Mouse (Mus musculus): Measurements from ENCODE around the gene Pik3r6. TPM values are rescaled to one million over a fixed set of nuclear protein-coding genes. Genes with fewer than 3 reads are reported as not detected.

The Pik3r6 gene
- total RNA-seq, 2 experiments from 2014 or later: 5.0 to 6.4 TPM

DNA sequence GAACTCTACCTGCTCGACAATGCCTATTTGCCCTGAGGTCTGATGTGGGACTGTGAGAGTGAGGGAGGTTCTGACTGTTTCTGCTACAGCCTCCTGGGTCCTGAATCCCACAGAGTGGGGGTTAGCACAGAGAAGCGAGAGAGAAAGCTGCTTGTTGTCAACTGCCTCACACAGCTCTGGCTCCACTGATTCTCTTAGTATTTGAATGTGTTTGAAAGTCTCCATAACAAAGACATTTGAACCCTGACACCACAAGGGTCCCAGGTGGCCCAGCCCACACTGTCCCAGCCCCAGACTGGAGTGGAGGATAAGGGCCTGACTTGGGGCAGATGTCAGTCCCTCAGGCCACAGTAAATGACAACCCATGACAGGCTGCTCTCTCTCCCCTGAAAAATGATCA lies 13.6 kb upstream of the Pik3r6 start:
- Histone ChIP-seq H3K27ac (no peak overlapping the region), H3K4me3 (no peak overlapping the region)
- no peak for DNase-seq (ENCODE audit: extremely low spot score in 1 of 2, low spot score in 2 of 2)
- intact Hi-C loops (cut with DNase I): loop anchor here (10.0 kb wide), 1 partner anchor 316 kb away; no protein-coding TSS in a partner anchor
- TF ChIP-seq CTCF (IDR thresholded peaks at IDR 0.05): no peak

DNA sequence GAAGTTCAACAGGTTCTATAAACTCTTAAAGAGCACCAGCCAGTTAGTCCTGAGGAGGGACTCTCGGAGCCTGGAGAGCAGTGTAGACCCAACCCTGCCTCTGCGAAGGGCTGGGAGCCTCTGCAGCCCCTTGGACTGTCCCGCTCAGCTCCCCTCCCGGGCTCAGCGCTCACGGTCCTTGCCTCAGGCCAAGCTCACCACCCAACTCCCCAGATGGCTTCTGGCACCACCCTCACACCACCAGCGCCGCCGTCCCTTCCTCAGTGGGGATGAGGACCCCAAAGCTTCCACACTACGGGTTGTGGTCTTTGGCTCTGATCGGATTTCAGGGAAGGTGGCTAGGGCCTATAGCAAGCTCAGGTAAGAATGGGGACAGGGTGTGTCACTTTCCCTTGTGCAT lies 10.2 kb upstream of the Pik3r6 start:
- H3K4me3 ChIP-seq: no peak overlapping the region
- H3K27ac ChIP-seq: no peak overlapping the region
- no peak for DNase-seq (ENCODE audit: extremely low spot score in 1 of 2, low spot score in 2 of 2)
- no peak for TF ChIP-seq CTCF (IDR thresholded peaks at IDR 0.05)
- intact Hi-C loops (cut with DNase I): no loop called here

DNA sequence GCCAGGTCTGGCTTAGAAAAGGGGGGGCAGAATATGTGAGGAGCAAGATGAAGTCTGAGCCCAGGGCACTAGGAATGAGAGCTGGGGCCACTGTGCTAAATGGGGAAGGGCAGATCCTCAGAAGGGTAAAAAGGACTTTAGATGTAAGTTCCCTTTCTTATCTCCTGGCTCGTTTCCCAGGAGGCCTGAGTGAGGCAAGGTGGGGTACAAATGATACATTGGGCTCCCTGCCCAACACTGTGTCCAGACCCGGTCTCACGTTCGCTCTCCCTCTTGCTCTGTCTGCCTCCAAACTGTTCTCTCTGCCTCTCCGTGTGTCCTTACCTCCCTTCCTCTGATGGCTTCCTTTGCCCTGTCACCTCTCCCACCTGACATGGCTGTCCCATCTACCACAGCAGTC lies 9.1 kb upstream of the Pik3r6 start:
- intact Hi-C loops (cut with DNase I): no loop called here

DNA sequence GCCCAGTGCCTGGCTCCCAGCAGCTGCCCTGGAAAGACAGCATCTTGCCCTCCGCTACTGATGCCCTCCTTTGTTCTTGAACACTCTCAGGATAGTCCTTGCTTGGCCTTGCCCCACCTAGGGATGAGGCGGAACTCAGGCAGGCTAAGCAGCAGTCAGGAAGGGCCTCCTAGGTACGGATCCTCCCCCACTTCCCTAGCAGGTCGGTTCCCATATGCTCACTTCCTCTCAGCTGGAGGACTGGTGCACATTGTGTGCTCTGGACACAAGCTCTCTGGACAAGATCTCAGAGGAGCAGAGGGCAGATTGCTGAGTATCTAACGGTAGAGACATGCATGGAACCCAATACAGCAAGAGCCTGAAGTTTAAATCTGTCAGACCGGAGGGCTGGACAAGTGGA lies 5.7 kb upstream of the Pik3r6 start:
- intact Hi-C loops (cut with DNase I): no loop called here
- no peak for TF ChIP-seq CTCF (IDR thresholded peaks at IDR 0.05)
- Histone ChIP-seq H3K27ac (no peak overlapping the region), H3K4me3 (no peak overlapping the region)
- DNase-seq (ENCODE audit: extremely low spot score in 1 of 2, low spot score in 2 of 2): no peak

More for the DNA sequence above, 9.1 kb upstream of the Pik3r6 start:
- no peak for DNase-seq (ENCODE audit: extremely low spot score in 1 of 2, low spot score in 2 of 2)
- no peak overlapping the region for H3K4me3 ChIP-seq
- no peak for TF ChIP-seq CTCF (IDR thresholded peaks at IDR 0.05)
- no peak overlapping the region for H3K27ac ChIP-seq

DNA sequence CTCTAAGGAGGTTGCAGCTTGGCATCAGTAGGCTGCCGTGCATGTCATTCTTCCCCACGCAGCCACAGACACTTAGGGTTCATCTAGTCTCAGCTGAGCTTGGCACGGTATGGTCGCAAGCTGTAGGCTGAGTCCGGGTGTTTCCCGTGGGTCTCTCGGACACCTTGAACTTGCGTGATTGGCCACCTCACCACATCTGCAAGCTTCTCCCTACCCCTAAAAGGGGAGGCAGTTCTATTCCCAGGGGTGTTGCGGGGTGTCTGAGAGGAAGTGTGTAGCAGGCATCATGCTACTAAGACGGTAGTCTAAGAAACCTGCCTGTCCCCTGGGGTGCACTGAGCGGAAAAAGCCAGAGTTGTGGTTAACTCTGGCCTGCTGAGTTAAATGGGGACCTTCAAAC lies 4.3 kb upstream of the Pik3r6 start:
- TF ChIP-seq CTCF (IDR thresholded peaks at IDR 0.05): no peak
- H3K27ac ChIP-seq: no peak overlapping the region
- no peak for DNase-seq (ENCODE audit: extremely low spot score in 1 of 2, low spot score in 2 of 2)
- no peak overlapping the region for H3K4me3 ChIP-seq
- intact Hi-C loops (cut with DNase I): no loop called here

DNA sequence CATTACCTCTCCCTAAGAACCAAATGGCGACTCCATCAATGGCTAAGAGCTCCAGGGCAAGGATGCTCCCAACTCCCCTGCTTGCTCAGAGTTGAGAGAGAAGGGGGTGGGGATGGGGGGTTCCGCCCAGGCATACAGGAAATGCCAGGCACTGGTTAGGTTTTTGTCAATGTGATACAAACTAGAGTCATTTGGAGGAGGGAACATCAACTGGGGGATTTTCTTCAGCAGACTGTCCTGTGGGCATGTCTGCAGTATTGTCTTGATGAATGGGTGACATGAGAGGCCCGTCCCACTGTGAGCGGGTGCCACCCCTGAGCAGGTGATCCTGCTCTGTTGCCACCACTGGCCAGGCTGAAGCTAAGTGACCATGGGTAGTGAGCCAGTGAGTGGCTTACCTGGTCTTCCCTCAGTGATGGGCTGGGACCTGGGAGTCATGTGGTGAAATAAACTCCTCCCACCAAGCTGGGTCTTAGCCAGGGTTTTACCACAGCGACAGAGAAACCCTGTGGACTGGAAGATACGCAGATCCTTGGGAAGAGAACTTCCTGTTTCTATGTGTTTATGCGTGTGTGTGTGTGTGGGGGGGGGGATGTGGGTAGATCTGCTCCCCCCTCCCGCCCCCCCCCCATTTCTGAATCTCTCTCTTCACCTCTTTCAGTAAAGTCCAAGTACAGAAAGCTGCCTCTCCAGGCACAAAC lies 3.7 kb upstream of the Pik3r6 start:
- Histone ChIP-seq H3K4me3 (no peak overlapping the region), H3K27ac (no peak overlapping the region)
- intact Hi-C loops (cut with DNase I): no loop called here
- TF ChIP-seq CTCF (IDR thresholded peaks at IDR 0.05): no peak
- DNase-seq (ENCODE audit: extremely low spot score in 1 of 2, low spot score in 2 of 2): no peak

DNA sequence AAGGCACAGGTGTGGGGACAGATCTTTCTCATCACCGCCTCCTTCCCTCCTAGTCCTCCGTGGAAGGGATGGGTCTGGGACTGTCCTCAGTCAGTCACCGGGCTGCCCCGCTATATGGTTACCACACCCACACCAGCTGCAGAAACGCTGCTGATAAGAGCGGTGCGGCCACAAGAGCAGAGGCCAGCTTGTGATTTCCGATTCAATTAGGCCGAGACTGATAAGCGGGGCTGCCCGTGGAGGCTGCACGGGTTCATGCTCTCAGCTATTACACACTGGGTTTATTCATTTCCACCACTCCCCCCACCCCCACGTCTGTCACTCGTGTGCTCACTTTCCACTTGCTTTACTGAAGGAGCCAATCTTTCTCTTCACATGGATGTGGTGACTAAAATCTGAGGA lies 1.9 kb upstream of the Pik3r6 start:
- no peak for DNase-seq (ENCODE audit: extremely low spot score in 1 of 2, low spot score in 2 of 2)
- TF ChIP-seq CTCF (IDR thresholded peaks at IDR 0.05): no peak
- intact Hi-C loops (cut with DNase I): no loop called here
- H3K27ac ChIP-seq: no peak overlapping the region
- H3K4me3 ChIP-seq: no peak overlapping the region

DNA sequence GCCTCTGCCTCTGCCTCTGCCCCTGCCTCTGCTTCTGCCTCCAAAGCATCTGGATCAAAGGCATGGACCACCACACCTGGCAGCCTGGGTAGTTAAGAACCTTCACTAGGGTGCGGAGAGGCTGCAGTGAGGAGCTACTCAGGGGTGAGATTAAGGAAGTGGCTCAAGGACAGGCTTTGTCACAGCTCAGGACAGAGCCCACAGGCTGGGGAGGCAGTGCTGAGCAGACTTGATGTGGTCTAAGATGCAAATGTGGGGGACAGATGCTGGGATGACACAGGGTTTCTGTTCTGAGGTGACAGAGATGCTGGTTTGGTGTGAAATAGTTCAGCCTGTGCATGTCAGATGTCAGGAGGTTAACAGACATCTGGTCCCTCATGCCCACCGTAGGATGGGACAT lies 411 bp upstream of the Pik3r6 start:
- no peak overlapping the region for H3K27ac ChIP-seq
- DNase-seq (ENCODE audit: extremely low spot score in 1 of 2, low spot score in 2 of 2): no peak
- no peak for TF ChIP-seq CTCF (IDR thresholded peaks at IDR 0.05)
- intact Hi-C loops (cut with DNase I): no loop called here
- H3K4me3 ChIP-seq: no peak overlapping the region

DNA sequence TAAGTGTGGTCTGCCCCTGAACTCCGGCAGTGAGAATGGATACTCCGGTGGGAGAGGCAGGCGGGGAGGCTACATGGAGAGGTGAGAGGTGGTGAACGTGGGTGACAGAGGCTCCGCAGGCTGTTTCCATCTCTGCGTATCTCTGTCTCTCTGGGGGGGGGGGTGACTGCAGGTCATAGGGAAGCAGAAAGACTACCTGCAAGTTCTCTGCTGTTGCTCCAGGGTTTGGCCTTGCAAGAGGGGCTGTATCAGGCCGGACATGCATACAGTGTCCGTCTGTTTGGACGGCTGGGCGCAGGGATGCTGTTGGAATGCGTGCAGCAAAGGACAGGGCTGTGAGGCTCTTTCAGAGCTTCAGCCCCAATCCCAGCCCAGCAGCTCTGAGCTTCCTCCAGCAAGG lies 2.1 kb downstream of the Pik3r6 start:
- H3K4me3 ChIP-seq: no peak overlapping the region
- no peak overlapping the region for H3K27ac ChIP-seq
- no peak for DNase-seq (ENCODE audit: extremely low spot score in 1 of 2, low spot score in 2 of 2)
- TF ChIP-seq CTCF (IDR thresholded peaks at IDR 0.05): no peak
- intact Hi-C loops (cut with DNase I): no loop called here

DNA sequence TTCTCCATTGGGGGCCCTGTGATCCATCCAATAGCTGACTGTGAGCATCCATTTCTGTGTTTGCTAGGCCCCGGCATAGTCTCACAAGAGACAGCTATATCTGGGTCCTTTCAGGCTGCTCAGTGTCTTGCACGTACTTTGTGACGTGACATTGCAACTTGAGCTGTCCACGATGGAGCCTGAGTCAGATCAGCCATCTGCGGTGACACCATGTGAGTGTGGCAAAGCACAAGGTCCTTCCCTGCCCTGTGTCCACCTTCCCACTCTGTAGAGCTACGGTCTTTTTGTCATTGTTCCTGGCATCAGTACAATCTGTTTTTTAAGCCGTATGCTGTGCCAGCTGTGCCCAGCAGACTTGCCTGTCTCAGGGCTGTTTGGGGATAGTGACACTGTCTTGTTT lies 4.4 kb downstream of the Pik3r6 start:
- no peak overlapping the region for H3K27ac ChIP-seq

DNA sequence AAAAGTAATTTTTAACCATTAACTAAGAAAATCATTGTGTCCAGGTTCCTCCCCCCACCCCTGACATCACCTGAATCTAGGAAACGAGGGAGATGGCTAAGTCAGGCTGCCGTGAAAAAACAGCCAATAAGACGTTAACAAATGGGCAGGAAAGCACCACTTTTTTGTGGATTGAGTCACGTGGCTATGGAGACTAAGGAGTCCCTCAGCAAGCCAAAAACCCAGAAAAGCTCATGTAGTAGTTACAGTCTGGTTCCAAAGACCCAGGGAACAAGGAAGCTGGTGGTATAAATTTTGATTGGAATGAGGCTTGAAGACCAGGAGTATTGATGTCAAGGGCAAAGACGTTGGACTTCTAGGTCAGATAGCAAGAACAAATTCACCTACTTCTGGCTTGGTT lies 5.8 kb downstream of the Pik3r6 start:
- Histone ChIP-seq H3K27ac (no peak overlapping the region), H3K4me3 (no peak overlapping the region)
- intact Hi-C loops (cut with DNase I): no loop called here
- no peak for DNase-seq (ENCODE audit: extremely low spot score in 1 of 2, low spot score in 2 of 2)
- no peak for TF ChIP-seq CTCF (IDR thresholded peaks at IDR 0.05)

More for the DNA sequence above, 4.4 kb downstream of the Pik3r6 start:
- TF ChIP-seq CTCF (IDR thresholded peaks at IDR 0.05): no peak
- intact Hi-C loops (cut with DNase I): no loop called here
- H3K4me3 ChIP-seq: no peak overlapping the region
- DNase-seq (ENCODE audit: extremely low spot score in 1 of 2, low spot score in 2 of 2): no peak

DNA sequence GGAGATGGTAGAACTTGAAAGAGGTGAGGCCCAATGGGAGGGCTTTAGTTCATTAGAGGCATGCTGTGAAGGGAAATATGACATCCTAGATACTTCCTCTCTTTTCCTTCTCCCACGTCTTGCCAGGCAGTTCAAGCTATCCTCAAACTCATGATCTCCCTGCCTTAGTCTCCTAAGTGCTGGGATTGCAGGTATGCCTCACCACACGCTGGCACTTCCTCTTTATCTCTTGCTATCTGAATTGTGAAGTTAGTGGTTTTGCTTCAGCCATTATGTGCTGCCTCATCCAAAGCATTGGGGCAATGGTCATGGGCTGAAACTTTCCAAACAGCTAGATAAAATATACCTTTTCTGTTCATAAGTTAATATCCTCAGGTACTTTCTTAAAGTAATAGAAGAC lies 6.4 kb downstream of the Pik3r6 start:
- TF ChIP-seq CTCF (IDR thresholded peaks at IDR 0.05): no peak

DNA sequence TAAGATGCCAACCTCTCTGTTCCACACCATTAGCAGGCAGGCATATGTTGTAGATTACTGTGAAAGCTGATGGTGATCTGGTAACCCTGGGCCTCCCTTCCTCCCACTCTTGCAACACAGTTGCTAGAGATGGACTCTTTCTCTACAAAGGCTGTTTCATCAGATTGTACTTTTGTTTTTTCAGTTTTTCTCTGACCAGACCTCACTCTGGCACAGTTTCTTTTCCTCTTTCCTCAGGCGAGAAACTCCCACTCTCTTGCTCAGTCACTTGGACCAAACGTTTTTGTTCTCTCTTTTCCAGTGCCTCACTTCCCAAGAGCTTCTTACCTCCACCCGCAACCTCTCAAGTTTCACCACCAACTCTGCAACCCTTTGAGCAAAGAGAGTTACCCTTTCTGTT lies 11.2 kb downstream of the Pik3r6 start:
- TF ChIP-seq CTCF (IDR thresholded peaks at IDR 0.05): no peak
- no peak for DNase-seq (ENCODE audit: extremely low spot score in 1 of 2, low spot score in 2 of 2)
- intact Hi-C loops (cut with DNase I): no loop called here
- Histone ChIP-seq H3K27ac (no peak overlapping the region), H3K4me3 (no peak overlapping the region)

More for the DNA sequence above, 6.4 kb downstream of the Pik3r6 start:
- no peak overlapping the region for H3K27ac ChIP-seq
- no peak for DNase-seq (ENCODE audit: extremely low spot score in 1 of 2, low spot score in 2 of 2)
- no peak overlapping the region for H3K4me3 ChIP-seq
- intact Hi-C loops (cut with DNase I): no loop called here

All from left cerebral cortex, adult 2 months (tissue).